Mouse (Mus musculus) cortical plate, adult 2 months (tissue): Measurements from ENCODE around the gene Lrrc71.

Experiments used
- CTCF ChIP-seq: fragments of 200-500 bp; IDR thresholded peaks from 2 replicates; pipeline ENCODE4 v1.5.1; 2011; ENCODE audit warnings: mild to moderate bottlenecking, control low read depth, low read length; ENCODE audit not compliant: insufficient read depth; ENCODE audit errors: extremely low read depth
- POLR2A ChIP-seq: fragments of 200-500 bp; IDR thresholded peaks from 2 replicates; pipeline ENCODE4 v1.6.1; 2011; ENCODE audit warnings: mild to moderate bottlenecking, low read length, control low read depth; ENCODE audit not compliant: insufficient read depth; ENCODE audit errors: extremely low read depth

GRCm38 (mm10) chr3:87795336-87796277 lies 47.2 kb upstream of the Lrrc71 start:
- TF ChIP-seq CTCF (peak; percentile 49), POLR2A (no peak)
